Mouse (Mus musculus): ENCODE measurements around the gene Ammecr1. TPM values are rescaled to one million over a fixed set of nuclear protein-coding genes. Genes with fewer than 3 reads are reported as not detected.

Ammecr1 gene
- total RNA-seq, 2 experiments from 2014 or later = 3.8 to 3.9 TPM

Small RNAs within 50 kb of the gene (microRNA-seq; reads per million reads assigned to microRNA genes)
- gene Gm44351 = 0 reads per million in 2 experiments

Other genes starting within 250 kb of the Ammecr1 start
- gene Rtl9, start 132.9 kb upstream of the Ammecr1 start, total RNA-seq (2021) = 1 to 10 TPM; 1.8 to 2.2 TPM

Measured in left cerebral cortex, postnatal 14 days (tissue).